Mouse (Mus musculus): ENCODE measurements around the gene Trappc3l. TPM values are rescaled to one million over a fixed set of nuclear protein-coding genes. Genes with fewer than 3 reads are reported as not detected.
A peak's percentile ranks its signal among the peaks of the same experiment; 100 is the strongest.

Gene Trappc3l
- total RNA-seq, 1 experiment from 2014 or later = not detected

GRCm38 (mm10) chr10:34090481-34090880 lies 53.1 kb downstream of the Trappc3l start:
- no peak for ATAC-seq (replicated peaks; ENCODE audit: low read depth, poor library complexity, severe bottlenecking)

- no peak for ATAC-seq (replicated peaks; ENCODE audit: low read depth, poor library complexity, severe bottlenecking)
Observed at GRCm38 (mm10) chr10:34091888-34092287, 54.5 kb downstream of the Trappc3l start.

GRCm38 (mm10) chr10:34095147-34095546 lies 57.8 kb downstream of the Trappc3l start:
- ATAC-seq (replicated peaks; ENCODE audit: low read depth, poor library complexity, severe bottlenecking) = no peak

- no peak for ATAC-seq (replicated peaks; ENCODE audit: low read depth, poor library complexity, severe bottlenecking)
Observed at GRCm38 (mm10) chr10:34095964-34096363, 58.6 kb downstream of the Trappc3l start.

GRCm38 (mm10) chr10:34096418-34096883 lies 59.1 kb downstream of the Trappc3l start, which contains the start of gene Calhm5:
TSS of gene Calhm5 (minus strand) at chr10:34096519.
- peak; percentile 88 for ATAC-seq (replicated peaks; ENCODE audit: low read depth, poor library complexity, severe bottlenecking)

- no peak for ATAC-seq (replicated peaks; ENCODE audit: low read depth, poor library complexity, severe bottlenecking)
Observed at GRCm38 (mm10) chr10:34110863-34111465, 73.6 kb downstream of the Trappc3l start.

- no peak for ATAC-seq (replicated peaks; ENCODE audit: low read depth, poor library complexity, severe bottlenecking)
Observed at GRCm38 (mm10) chr10:34111964-34112738, 74.8 kb downstream of the Trappc3l start.

- ATAC-seq (replicated peaks; ENCODE audit: low read depth, poor library complexity, severe bottlenecking) = no peak
Observed at GRCm38 (mm10) chr10:34117131-34117530, 79.7 kb downstream of the Trappc3l start.

- 0 out of 2 replicates have a peak, but pooled peaks have one; percentile 22 for ATAC-seq (replicated peaks; ENCODE audit: low read depth, poor library complexity, severe bottlenecking)
Observed at GRCm38 (mm10) chr10:34117770-34118169, 80.4 kb downstream of the Trappc3l start.

GRCm38 (mm10) chr10:34118421-34118820 lies 81.0 kb downstream of the Trappc3l start:
- ATAC-seq (replicated peaks; ENCODE audit: low read depth, poor library complexity, severe bottlenecking) = peak; percentile 45; the same call in 1 of the 2 replicates

- ATAC-seq (replicated peaks; ENCODE audit: low read depth, poor library complexity, severe bottlenecking) = peak; percentile 37
Observed at GRCm38 (mm10) chr10:34127392-34128378, 90.3 kb downstream of the Trappc3l start, which contains the start of gene Calhm6. TSS of gene Calhm6 (minus strand) at chr10:34127984.

GRCm38 (mm10) chr10:34128391-34128790 lies 91.0 kb downstream of the Trappc3l start:
- ATAC-seq (replicated peaks; ENCODE audit: low read depth, poor library complexity, severe bottlenecking) = no peak

GRCm38 (mm10) chr10:34131356-34131755 lies 94.0 kb downstream of the Trappc3l start:
- ATAC-seq (replicated peaks; ENCODE audit: low read depth, poor library complexity, severe bottlenecking) = peak; percentile 79

- no peak for ATAC-seq (replicated peaks; ENCODE audit: low read depth, poor library complexity, severe bottlenecking)
Observed at GRCm38 (mm10) chr10:34136432-34136831, 99.0 kb downstream of the Trappc3l start.

GRCm38 (mm10) chr10:34138027-34138426 lies 100.6 kb downstream of the Trappc3l start:
- ATAC-seq (replicated peaks; ENCODE audit: low read depth, poor library complexity, severe bottlenecking) = no peak

- no peak for ATAC-seq (replicated peaks; ENCODE audit: low read depth, poor library complexity, severe bottlenecking)
Observed at GRCm38 (mm10) chr10:34139768-34140167, 102.4 kb downstream of the Trappc3l start.

GRCm38 (mm10) chr10:34141693-34142092 lies 104.3 kb downstream of the Trappc3l start:
- ATAC-seq (replicated peaks; ENCODE audit: low read depth, poor library complexity, severe bottlenecking) = no peak

GRCm38 (mm10) chr10:34149772-34150171 lies 112.4 kb downstream of the Trappc3l start:
- no peak for ATAC-seq (replicated peaks; ENCODE audit: low read depth, poor library complexity, severe bottlenecking)

- no peak for ATAC-seq (replicated peaks; ENCODE audit: low read depth, poor library complexity, severe bottlenecking)
Observed at GRCm38 (mm10) chr10:34150454-34150853, 113.1 kb downstream of the Trappc3l start.

- ATAC-seq (replicated peaks; ENCODE audit: low read depth, poor library complexity, severe bottlenecking) = peak; percentile 73
Observed at GRCm38 (mm10) chr10:34151827-34152226, 114.4 kb downstream of the Trappc3l start.
